19 mouse cellular contexts compared by ENCODE assay signal in genomic region chr13:92267076-92267475, GRCm38 (mm10). TPM values are rescaled to one million over a fixed set of nuclear protein-coding genes. Genes with fewer than 3 reads are reported as not detected.
DNase-seq lines count a peak whose midpoint lies in the region; ATAC-seq and TF ChIP-seq lines count a peak whose summit lies in the region.
"Had no signal": no experiment of that assay in that cellular context is flagged by ENCODE, and none has a peak within 500 bp of the region (broad histone marks: within the 10 kb centered on the region; RNA-seq: fewer than 3 reads in every experiment).

No protein-coding gene starts in this region.

- 86% methylated on average over 3 of the region's 3 CpGs for WGBS in intestine, postnatal 0 days
- 90% methylated on average over 3 of the region's 3 CpGs for WGBS in intestine, embryonic 15.5 days
- WGBS in thymus, adult 2 months, result 71% methylated on average over 3 of the region's 3 CpGs

- DNase-seq in thymus, adult 2 months, result peak; percentile 9
- no peak for DNase-seq in thymus, postnatal 0 days (ENCODE audit: low spot score)
- no peak for DNase-seq in yolk sac, embryonic 10.5 days (ENCODE audit: low spot score)
- no peak for DNase-seq in layer of hippocampus, postnatal 14 days (ENCODE audit: low spot score in 2 of 2)
- no peak for DNase-seq in right cerebral cortex, adult 2 months (ENCODE audit: low spot score in 2 of 2)
- DNase-seq: cerebellum, postnatal 10 days; gastrocnemius, postnatal 36 days; right cerebral cortex, postnatal 4 days had no signal

- no peak overlapping the region for H3K27ac ChIP-seq in intestine, postnatal 0 days (ENCODE audit: low read depth, low read length)
- H3K27ac ChIP-seq in intestine, embryonic 15.5 days, result no peak overlapping the region
- H3K27ac ChIP-seq in thymus, adult 2 months (ENCODE audit: control insufficient read depth, insufficient read depth, low read length), result no peak overlapping the region
- H3K27ac ChIP-seq: embryonic facial prominence, embryonic 12.5 days; limb, embryonic 12.5 days had no signal

- peaks cover 5% of the 10 kb centered on the region; the same call in 1 of the 2 replicates for H3K36me3 ChIP-seq in intestine, postnatal 0 days (ENCODE audit: control insufficient read depth, insufficient read depth)
- H3K36me3 ChIP-seq in intestine, embryonic 15.5 days, result no peaks in the 10 kb centered on the region
- H3K36me3 ChIP-seq in thymus, adult 2 months (ENCODE audit: control insufficient read depth, insufficient read depth, low read length), result no peaks in the 10 kb centered on the region

- H3K27me3 ChIP-seq in intestine, postnatal 0 days (replicated peaks; ENCODE audit: control insufficient read depth, insufficient read depth, low read length), result no peaks in the 10 kb centered on the region
- H3K27me3 ChIP-seq in intestine, embryonic 15.5 days (replicated peaks), result no peaks in the 10 kb centered on the region
- no peaks in the 10 kb centered on the region for H3K27me3 ChIP-seq in thymus, adult 2 months (ENCODE audit: control insufficient read depth, insufficient read depth, low read length)
- H3K27me3 ChIP-seq: embryonic facial prominence, embryonic 12.5 days; limb, embryonic 12.5 days had no signal

- no peaks in the 10 kb centered on the region for H3K4me1 ChIP-seq in intestine, postnatal 0 days (replicated peaks; ENCODE audit: control insufficient read depth, insufficient read depth, low read length)
- no peaks in the 10 kb centered on the region for H3K4me1 ChIP-seq in intestine, embryonic 15.5 days (replicated peaks)
- no peaks in the 10 kb centered on the region for H3K4me1 ChIP-seq in thymus, adult 2 months (replicated peaks; ENCODE audit: control insufficient read depth, insufficient read depth, low read length)
- H3K4me1 ChIP-seq: embryonic facial prominence, embryonic 12.5 days; limb, embryonic 12.5 days had no signal

- TF ChIP-seq CTCF in intestine, postnatal 0 days (IDR thresholded peaks at IDR 0.05; ENCODE audit: low read depth), result peak; percentile 54
- TF ChIP-seq CTCF in thymus, adult 2 months (IDR thresholded peaks at IDR 0.05; ENCODE audit: borderline replicate concordance, control insufficient read depth, extremely low read depth, insufficient read depth, low read length, poor library complexity), result no peak

- no peak for ATAC-seq in intestine, postnatal 0 days
- ATAC-seq in intestine, embryonic 15.5 days, result no peak
- peak; percentile 58 to 67; a peak in 3 of 4 replicates for ATAC-seq in hematopoietic stem cell, adult 5-6 weeks (replicated peaks in 1 of 2; ENCODE audit: insufficient read depth in 1 of 2, low FRiP score in 2 of 2, low TSS enrichment in 1 of 2, low read depth in 1 of 2, poor library complexity in 2 of 2, severe bottlenecking in 2 of 2)
- ATAC-seq: forebrain, embryonic 16.5 days had no signal

- no peak overlapping the region for H3K4me3 ChIP-seq in intestine, postnatal 0 days (ENCODE audit: low read depth, low read length)
- no peak overlapping the region for H3K4me3 ChIP-seq in intestine, embryonic 15.5 days (replicated peaks)
- no peak overlapping the region for H3K4me3 ChIP-seq in thymus, adult 2 months (ENCODE audit: control insufficient read depth, insufficient read depth, low read length)
- H3K4me3 ChIP-seq: embryonic facial prominence, embryonic 12.5 days; limb, embryonic 12.5 days had no signal

- H3K9me3 ChIP-seq in intestine, postnatal 0 days (ENCODE audit: control insufficient read depth), result no peaks in the 10 kb centered on the region
- no peaks in the 10 kb centered on the region for H3K9me3 ChIP-seq in intestine, embryonic 15.5 days
- H3K9me3 ChIP-seq: embryonic facial prominence, embryonic 12.5 days; limb, embryonic 12.5 days had no signal

- no peak overlapping the region for H3K4me2 ChIP-seq in intestine, postnatal 0 days (replicated peaks; ENCODE audit: low read depth)
- H3K4me2 ChIP-seq in intestine, embryonic 15.5 days (replicated peaks), result no peak overlapping the region
- H3K4me2 ChIP-seq: embryonic facial prominence, embryonic 12.5 days; limb, embryonic 12.5 days had no signal

- no peak for TF ChIP-seq POLR2A in thymus, adult 2 months (IDR thresholded peaks at IDR 0.05; ENCODE audit: control insufficient read depth, extremely low read depth, insufficient read depth, low read length, poor library complexity)

- H3K9ac ChIP-seq in intestine, postnatal 0 days (ENCODE audit: low read depth, low read length), result no peak overlapping the region
- no peak overlapping the region for H3K9ac ChIP-seq in intestine, embryonic 15.5 days
- H3K9ac ChIP-seq: embryonic facial prominence, embryonic 12.5 days; limb, embryonic 12.5 days had no signal

RNA-seq across cellular contexts. Expression of gene Gm20379, which starts 38.7 kb away (rescaled TPM):
- 0.34 and 0.73 TPM in 2 replicates for polyA plus RNA-seq in intestine, postnatal 0 days (2015; fragmentation: Nextera tagmentation; extraction: Ambion mirVana)
- polyA plus RNA-seq in intestine, embryonic 15.5 days (2015; fragmentation: Nextera tagmentation; extraction: Ambion mirVana), result 0.54 and 0.73 TPM in 2 replicates
- polyA plus RNA-seq in thymus, adult 2 months (2012; rRNA removed), result not detected in 2 replicates
- 0.45 and 1.3 TPM in 2 replicates for polyA plus RNA-seq in thymus, postnatal 0 days (2015; fragmentation: Nextera tagmentation; extraction: Ambion mirVana)
- not detected in 2 replicates for total RNA-seq in hematopoietic stem cell, adult 5-6 weeks (2017)
- not detected for total RNA-seq in layer of hippocampus, postnatal 14 days (2021)
- total RNA-seq: gastrocnemius, postnatal 36 days; heart, postnatal 25 days; layer of hippocampus, adult 18-20 months; monocyte, adult 5-6 weeks had no signal
- polyA plus RNA-seq: brain, embryonic 14.5 days; testis, adult 2 months had no signal

Comparison
In these comparisons a context has a peak if more than half of its experiments do, and no peak if none do; other contexts are left out.
1. ATAC-seq: peak in hematopoietic stem cell, adult 5-6 weeks (2 of 2); none in intestine, postnatal 0 days (single experiment) and intestine, embryonic 15.5 days (single experiment).